Mouse (Mus musculus): ENCODE measurements around the gene Atoh8.

Atoh8 gene

DNA sequence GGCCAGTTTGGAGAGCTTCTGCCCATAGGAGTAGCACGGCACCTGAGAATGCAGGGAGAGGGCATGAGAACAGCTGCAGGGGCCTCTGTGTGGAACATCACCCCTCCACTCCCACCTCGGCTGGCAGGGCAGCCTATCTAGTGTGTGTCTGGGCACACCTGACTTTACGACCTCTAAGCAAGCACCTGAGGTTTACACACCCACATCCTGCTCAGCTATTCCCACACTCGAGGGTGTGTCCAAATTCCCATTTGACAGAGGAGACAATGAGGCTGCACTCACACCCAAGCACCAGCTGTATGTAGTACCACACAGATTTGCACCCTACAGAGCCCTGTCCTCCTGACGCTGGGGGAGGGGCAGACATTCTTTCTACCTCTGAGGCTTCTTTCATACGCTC is 11.5 kb downstream of the Atoh8 start:
- DNase-seq (ENCODE audit: low read depth, low spot score): no peak
- no peaks in the 10 kb centered on the region for H3K36me3 ChIP-seq (ENCODE audit: control insufficient read depth, insufficient read depth, low read length, poor library complexity, severe bottlenecking)
- no peaks in the 10 kb centered on the region for H3K27me3 ChIP-seq (ENCODE audit: control insufficient read depth, insufficient read depth, low read length, poor library complexity, severe bottlenecking)

DNA sequence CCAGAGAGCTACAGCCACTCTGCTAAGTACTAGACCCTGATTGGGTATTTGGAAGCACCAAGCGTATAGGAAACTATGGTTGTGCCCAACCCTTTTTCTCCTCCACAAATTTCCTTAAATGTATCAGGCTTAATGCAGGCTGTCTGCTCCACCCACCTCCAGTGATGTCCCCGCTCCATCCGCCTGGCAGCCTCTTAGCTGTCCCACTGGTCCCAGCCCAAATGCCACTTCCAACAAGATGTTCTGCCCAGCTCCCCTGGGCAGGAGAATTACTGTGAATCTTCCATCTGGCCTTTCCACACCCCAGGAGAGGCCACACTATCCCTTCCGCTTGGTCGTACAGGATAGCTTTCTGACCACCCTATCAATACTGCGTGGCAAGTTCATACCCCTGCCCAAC is 12.5 kb downstream of the Atoh8 start:
- H3K36me3 ChIP-seq (ENCODE audit: control insufficient read depth, insufficient read depth, low read length, poor library complexity, severe bottlenecking): no peaks in the 10 kb centered on the region
- no peak for DNase-seq (ENCODE audit: low read depth, low spot score)
- no peaks in the 10 kb centered on the region for H3K27me3 ChIP-seq (ENCODE audit: control insufficient read depth, insufficient read depth, low read length, poor library complexity, severe bottlenecking)

DNA sequence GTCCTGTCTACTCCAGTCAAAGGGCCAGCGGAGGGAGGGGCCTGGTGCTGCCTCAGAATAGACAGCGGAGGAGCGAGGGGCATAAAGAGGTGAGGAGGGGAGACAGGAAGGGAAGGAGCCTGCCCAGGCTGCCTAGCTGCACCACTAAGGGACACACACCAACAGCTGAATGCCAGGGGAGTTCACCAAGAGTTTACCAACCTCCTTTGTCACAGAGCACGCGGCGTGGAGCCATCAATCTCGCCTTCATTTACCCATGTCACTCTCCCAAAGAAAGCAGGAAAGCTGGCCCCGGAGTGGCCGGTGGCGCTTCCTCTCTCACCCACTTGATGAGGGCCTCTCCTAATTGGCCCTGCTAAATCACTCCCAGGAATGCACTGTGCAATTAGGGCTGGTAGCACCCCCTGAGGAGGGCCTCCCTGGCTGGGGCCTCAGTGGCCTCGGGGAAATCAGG is 13.1 kb downstream of the Atoh8 start:
- Histone ChIP-seq H3K27me3 (ENCODE audit: control insufficient read depth, insufficient read depth, low read length, poor library complexity, severe bottlenecking) (no peaks in the 10 kb centered on the region), H3K36me3 (ENCODE audit: control insufficient read depth, insufficient read depth, low read length, poor library complexity, severe bottlenecking) (no peaks in the 10 kb centered on the region)
- DNase-seq (ENCODE audit: low read depth, low spot score): no peak

DNA sequence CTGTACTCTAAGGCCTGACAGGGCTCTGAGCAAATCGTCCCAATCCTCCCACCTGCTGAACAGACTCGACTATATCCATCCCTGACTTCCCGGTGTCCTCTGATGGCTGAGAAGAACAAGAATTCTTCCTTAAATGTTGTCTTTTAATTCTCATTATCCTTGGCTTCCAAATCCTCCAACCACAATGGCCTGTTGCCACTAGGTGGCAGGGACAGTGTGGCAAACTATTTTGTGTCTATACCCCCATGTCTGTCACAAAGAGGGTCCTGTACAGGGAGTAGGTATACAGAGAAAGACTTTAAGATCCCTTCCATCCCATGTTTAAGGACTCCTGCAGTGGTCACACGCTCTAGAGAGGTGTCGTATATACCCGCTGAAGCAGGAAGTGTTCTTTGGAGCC is 14.1 kb downstream of the Atoh8 start:
- H3K36me3 ChIP-seq (ENCODE audit: control insufficient read depth, insufficient read depth, low read length, poor library complexity, severe bottlenecking): no peaks in the 10 kb centered on the region
- H3K27me3 ChIP-seq (ENCODE audit: control insufficient read depth, insufficient read depth, low read length, poor library complexity, severe bottlenecking): no peaks in the 10 kb centered on the region
- DNase-seq (ENCODE audit: low read depth, low spot score): no peak

DNA sequence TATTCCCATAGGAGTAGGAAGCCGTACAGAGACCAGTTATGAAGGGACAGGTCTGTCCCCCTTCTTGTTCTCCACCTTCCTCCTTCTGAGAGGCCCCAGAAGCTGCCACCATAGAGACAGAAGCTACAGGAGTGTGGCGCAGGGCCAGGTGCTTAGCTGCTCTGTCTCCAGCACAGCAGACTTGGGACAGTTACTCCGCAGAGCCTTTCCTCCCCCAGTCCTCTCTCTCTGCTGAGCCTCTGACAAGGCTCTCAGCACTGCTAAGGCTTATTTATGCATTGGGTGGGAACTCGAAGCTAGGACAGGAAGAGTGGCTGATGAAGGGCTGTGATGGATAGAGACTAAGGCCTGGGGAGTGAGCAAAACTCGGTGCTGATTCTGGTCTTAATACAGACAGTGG is 15.8 kb downstream of the Atoh8 start:
- no peak for DNase-seq (ENCODE audit: low read depth, low spot score)
- Histone ChIP-seq H3K36me3 (ENCODE audit: control insufficient read depth, insufficient read depth, low read length, poor library complexity, severe bottlenecking) (no peaks in the 10 kb centered on the region), H3K27me3 (ENCODE audit: control insufficient read depth, insufficient read depth, low read length, poor library complexity, severe bottlenecking) (no peaks in the 10 kb centered on the region)

DNA sequence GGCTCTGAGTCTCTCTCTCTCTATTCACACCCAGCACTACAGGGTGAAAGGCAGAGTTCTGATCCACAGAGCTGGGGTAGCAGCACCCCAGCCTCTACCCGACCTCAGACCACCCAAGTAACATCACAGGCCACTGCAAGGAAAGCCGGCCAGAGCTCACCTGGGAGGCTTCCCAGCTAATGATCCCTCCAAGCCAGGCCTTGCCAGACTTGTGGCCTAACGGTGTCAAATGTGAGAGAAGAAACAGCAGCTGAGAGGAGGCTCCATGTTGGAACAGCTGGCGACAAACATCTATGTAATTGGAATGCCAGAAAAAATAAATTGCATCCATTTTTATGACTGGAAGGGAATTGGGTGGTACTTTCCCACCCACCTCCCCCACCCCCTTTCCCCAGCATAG is 17.1 kb downstream of the Atoh8 start:
- no peak for DNase-seq (ENCODE audit: low read depth, low spot score)
- H3K27me3 ChIP-seq (ENCODE audit: control insufficient read depth, insufficient read depth, low read length, poor library complexity, severe bottlenecking): no peaks in the 10 kb centered on the region
- H3K36me3 ChIP-seq (ENCODE audit: control insufficient read depth, insufficient read depth, low read length, poor library complexity, severe bottlenecking): no peaks in the 10 kb centered on the region

DNA sequence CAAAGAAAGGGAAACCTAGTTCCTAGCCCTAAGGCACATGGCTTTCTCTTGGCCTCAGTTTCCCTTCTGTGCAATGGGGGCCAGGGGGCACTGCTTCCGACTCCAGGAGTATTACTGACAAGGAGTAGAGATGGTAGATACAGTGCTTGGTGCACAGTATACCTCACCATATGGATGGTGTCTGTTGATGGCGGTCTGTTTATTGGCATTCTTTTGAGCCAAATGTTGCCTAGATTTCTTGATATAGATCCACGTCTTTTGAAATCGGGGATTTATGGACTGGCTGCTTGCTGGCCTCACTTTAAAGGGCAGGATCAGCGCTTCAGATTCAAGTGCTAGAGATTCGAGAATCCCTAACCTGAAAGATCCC is 18.0 kb downstream of the Atoh8 start:
- H3K27me3 ChIP-seq (ENCODE audit: control insufficient read depth, insufficient read depth, low read length, poor library complexity, severe bottlenecking): no peaks in the 10 kb centered on the region
- H3K36me3 ChIP-seq (ENCODE audit: control insufficient read depth, insufficient read depth, low read length, poor library complexity, severe bottlenecking): no peaks in the 10 kb centered on the region
- no peak for DNase-seq (ENCODE audit: low read depth, low spot score)

DNA sequence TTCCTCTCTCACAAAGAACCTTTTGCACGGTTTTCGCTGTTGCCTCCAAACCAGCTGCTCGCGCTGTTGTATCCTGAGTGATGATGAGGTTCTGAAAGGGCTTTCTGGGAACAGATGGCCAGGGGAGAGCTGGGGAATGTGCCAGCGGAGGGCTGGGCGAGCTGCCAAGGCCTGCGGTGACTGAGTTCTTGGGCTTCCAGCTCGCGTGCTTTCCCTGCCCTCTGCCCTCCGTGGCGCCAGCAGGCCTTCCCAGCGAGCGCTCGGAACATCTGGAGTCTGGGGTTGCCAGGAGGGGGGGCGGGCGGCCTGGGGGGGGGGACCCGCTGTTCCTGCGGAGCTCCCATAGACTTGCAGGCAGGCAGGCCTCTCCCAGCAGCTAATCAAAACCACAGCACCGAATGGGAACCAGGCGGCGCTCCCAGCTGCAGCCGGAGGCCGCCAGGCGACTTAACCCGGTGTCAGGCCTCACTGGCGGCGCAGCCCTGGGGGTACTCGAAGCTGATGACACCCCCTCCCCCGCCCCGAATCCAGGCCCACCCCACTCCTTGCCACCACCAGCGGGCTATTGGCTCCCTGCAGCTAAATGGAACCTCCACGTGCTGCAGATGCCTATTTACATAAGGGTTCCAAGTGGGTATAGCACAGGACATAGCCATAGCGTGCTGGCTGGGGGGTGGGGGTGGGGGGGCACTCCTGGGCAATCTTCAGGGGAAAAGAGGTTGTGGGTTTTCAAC is 18.5 kb downstream of the Atoh8 start:
- Histone ChIP-seq H3K36me3 (ENCODE audit: control insufficient read depth, insufficient read depth, low read length, poor library complexity, severe bottlenecking) (no peaks in the 10 kb centered on the region), H3K27me3 (ENCODE audit: control insufficient read depth, insufficient read depth, low read length, poor library complexity, severe bottlenecking) (no peaks in the 10 kb centered on the region)
- no peak for DNase-seq (ENCODE audit: low read depth, low spot score)

DNA sequence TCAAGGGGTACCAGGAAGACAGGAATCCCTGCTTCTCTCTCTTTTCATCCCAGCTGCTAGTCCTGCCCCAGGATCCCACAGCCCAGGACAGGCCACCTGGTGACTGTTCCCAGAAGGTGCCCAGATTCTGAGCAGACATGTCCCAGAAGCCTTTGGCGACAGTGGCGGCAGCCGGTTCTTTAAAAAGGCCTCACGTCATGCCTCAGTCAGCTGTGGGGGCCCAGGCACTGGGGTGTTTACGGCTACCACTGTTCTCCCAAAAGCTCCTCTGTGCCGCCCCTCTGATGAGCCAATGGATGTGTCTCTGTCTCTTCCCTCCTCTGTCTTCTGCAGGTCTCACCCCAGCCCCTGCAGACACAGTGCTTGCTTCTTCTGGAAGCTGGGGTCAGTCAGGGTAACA is 19.8 kb downstream of the Atoh8 start:
- no peaks in the 10 kb centered on the region for H3K27me3 ChIP-seq (ENCODE audit: control insufficient read depth, insufficient read depth, low read length, poor library complexity, severe bottlenecking)
- H3K36me3 ChIP-seq (ENCODE audit: control insufficient read depth, insufficient read depth, low read length, poor library complexity, severe bottlenecking): no peaks in the 10 kb centered on the region
- DNase-seq (ENCODE audit: low read depth, low spot score): no peak

DNA sequence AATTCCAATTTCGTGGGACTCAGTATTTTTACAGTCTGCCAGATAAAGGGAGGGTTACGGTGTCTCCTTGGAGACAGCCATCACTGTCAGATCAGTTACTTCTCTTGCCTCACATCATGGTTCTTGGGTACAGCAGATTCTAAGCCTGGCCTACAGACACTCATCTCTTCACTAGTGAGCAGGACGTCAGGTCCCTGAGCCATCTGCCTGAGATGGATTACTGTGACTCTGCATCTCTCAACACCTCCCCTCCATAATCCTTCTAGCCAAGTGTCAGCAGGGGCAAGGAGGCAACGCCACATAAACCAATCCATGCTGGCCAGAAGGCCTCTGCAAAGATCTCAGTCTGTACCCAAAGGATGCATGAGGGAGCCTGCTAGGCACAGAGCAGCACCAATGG is 24.0 kb downstream of the Atoh8 start:
- Histone ChIP-seq H3K27me3 (ENCODE audit: control insufficient read depth, insufficient read depth, low read length, poor library complexity, severe bottlenecking) (no peaks in the 10 kb centered on the region), H3K36me3 (ENCODE audit: control insufficient read depth, insufficient read depth, low read length, poor library complexity, severe bottlenecking) (no peaks in the 10 kb centered on the region)
- no peak for DNase-seq (ENCODE audit: low read depth, low spot score)

DNA sequence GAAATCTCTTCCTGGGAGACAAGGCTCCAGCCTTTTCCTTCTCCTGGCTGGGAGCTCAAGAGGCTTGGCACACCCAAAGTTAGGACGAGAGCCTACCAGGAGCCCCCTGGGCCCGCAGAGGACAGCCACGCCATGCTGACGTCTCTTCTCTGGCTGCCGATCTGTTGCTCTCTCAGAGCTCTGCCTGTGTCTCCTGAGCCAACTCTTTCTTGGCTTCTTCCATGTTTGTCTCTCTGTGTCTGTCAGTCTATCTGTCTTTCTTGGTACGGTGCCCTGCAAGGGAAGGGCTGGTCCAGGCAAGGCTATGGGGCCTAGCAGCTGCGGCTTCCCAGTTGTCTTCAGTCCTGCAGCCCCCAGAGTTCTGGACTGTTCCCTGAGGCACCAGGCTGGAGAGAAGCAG is 24.6 kb downstream of the Atoh8 start:
- no peak for DNase-seq (ENCODE audit: low read depth, low spot score)
- Histone ChIP-seq H3K36me3 (ENCODE audit: control insufficient read depth, insufficient read depth, low read length, poor library complexity, severe bottlenecking) (no peaks in the 10 kb centered on the region), H3K27me3 (ENCODE audit: control insufficient read depth, insufficient read depth, low read length, poor library complexity, severe bottlenecking) (no peaks in the 10 kb centered on the region)

DNA sequence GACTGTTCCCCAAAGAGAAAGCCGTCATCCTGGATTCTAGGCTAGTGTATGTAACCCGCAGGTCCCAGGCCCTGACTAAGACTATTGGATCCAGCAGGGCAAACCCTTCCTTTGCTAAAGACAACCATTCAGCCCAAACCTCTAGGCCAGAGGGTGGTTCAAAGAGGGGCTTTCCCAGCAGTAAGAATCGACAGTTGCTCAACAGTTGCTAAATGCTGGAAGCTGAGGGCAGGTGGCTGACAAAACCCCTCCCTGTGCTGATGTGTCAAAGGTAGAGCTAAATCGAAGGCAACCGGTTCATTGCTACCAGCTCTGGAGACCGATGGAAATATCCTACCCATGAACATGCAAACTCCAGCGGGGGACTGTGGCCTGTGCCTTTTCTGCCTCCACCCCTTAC is 25.6 kb downstream of the Atoh8 start:
- no peaks in the 10 kb centered on the region for H3K36me3 ChIP-seq (ENCODE audit: control insufficient read depth, insufficient read depth, low read length, poor library complexity, severe bottlenecking)
- no peaks in the 10 kb centered on the region for H3K27me3 ChIP-seq (ENCODE audit: control insufficient read depth, insufficient read depth, low read length, poor library complexity, severe bottlenecking)
- DNase-seq (ENCODE audit: low read depth, low spot score): no peak

DNA sequence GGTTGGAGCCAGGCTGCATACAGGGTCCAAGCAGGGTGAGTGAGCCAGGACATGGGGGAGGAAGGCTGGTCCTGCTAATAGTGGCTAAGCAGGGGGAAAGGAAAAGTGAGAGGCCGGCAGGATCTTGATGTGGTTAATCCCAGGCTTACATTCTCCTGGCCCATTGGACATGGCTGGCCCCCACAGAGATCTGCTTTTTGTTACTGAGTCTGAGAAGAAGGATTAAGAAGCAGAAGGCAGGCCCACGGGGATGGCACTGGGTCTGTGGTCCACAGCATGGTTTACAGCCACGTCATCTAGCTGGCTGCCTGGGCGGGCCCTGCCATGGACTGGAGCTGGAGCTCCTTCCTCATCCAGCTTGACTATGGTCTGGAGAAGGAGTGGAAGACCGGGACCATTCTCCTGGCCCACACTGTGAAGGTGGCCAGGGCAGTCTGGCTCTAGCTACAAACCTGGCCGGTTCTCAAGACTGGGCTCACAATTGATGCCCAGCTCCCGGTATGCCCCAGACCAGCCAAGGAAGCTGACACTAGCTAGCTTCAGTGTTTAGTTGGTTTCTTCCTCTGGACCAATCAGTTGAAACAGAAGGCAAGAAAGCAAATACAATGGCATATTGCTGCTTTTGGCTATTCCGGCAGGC is 26.9 kb downstream of the Atoh8 start:
- Histone ChIP-seq H3K27me3 (ENCODE audit: control insufficient read depth, insufficient read depth, low read length, poor library complexity, severe bottlenecking) (no peaks in the 10 kb centered on the region), H3K36me3 (ENCODE audit: control insufficient read depth, insufficient read depth, low read length, poor library complexity, severe bottlenecking) (no peaks in the 10 kb centered on the region)
- no peak for DNase-seq (ENCODE audit: low read depth, low spot score)

DNA sequence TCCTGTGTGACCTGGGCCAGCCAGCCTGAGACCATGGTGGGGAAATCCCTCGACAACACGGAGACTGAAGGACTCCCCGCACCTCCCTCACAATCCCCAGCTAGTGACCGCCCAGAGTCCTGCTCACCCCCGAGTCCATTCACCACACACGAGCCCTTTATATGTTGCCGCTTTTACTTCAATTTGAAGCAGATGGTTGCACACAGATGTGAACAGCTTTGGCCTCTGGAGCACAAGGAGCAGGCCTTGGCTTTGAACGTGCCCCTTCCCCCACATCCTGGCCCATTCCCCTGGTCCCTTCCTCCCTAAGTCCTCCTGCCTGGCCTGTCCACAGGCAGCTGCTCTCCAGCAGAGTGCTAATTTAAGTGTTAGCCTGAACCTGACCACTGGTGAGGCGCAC is 29.4 kb downstream of the Atoh8 start:
- no peaks in the 10 kb centered on the region for H3K36me3 ChIP-seq (ENCODE audit: control insufficient read depth, insufficient read depth, low read length, poor library complexity, severe bottlenecking)
- no peak for DNase-seq (ENCODE audit: low read depth, low spot score)

DNA sequence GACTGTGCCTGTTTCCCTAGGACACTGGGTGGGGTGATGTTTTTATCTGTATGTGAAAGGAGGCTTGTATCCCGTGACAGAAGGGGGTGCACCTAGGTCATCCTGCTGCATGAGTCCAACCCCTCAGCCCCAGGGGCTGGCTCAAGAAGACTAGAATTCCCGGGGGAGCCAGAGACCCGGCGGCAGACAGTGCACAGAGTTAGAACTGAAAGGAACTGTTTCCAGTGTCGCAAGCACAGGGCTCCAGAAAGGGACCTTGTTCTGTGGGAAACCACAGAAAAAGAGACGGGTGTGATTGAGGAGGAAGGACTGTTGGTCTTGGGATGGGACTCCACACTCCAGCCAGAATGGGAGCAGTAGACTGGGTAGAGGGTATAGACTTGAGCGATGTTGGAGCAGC is 30.5 kb downstream of the Atoh8 start:
- no peaks in the 10 kb centered on the region for H3K27me3 ChIP-seq (ENCODE audit: control insufficient read depth, insufficient read depth, low read length, poor library complexity, severe bottlenecking)
- H3K36me3 ChIP-seq (ENCODE audit: control insufficient read depth, insufficient read depth, low read length, poor library complexity, severe bottlenecking): no peaks in the 10 kb centered on the region
- DNase-seq (ENCODE audit: low read depth, low spot score): no peak

More for the DNA sequence above, 29.4 kb downstream of the Atoh8 start:
- H3K27me3 ChIP-seq (ENCODE audit: control insufficient read depth, insufficient read depth, low read length, poor library complexity, severe bottlenecking): no peaks in the 10 kb centered on the region

DNA sequence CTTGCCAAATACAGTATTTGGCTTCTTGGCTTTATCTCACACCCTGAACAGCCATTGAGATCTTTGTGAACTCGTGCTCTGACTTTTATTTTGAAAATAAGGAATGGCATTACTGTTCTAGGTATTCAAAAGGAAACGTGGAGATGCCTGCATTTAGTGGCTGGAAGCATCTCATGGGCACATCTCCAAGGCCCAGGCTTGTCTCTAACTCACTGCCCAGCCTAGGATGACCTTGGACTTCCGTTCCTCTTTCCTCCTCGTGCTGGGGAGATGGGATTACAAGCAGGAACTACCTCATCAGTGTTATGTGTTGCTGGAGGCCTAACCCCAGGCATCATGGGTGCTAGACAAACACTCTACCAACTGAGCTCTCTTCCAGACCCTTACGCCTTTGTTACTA is 32.1 kb downstream of the Atoh8 start:
- no peaks in the 10 kb centered on the region for H3K27me3 ChIP-seq (ENCODE audit: control insufficient read depth, insufficient read depth, low read length, poor library complexity, severe bottlenecking)
- H3K36me3 ChIP-seq (ENCODE audit: control insufficient read depth, insufficient read depth, low read length, poor library complexity, severe bottlenecking): no peaks in the 10 kb centered on the region
- DNase-seq (ENCODE audit: low read depth, low spot score): no peak

Measured in splenic B cell, adult 2 months (primary cell).